Mouse (Mus musculus): ENCODE measurements around the gene Esyt2. TPM values are rescaled to one million over a fixed set of nuclear protein-coding genes. Genes with fewer than 3 reads are reported as not detected.

Esyt2 gene
- total RNA-seq, 2 experiments from 2014 or later = 56.8 to 62.1 TPM

GRCm38 (mm10) chr12:116407883-116408282 is 126.9 kb downstream of the Esyt2 start:
- DNase-seq (ENCODE audit: extremely low spot score in 1 of 2, low spot score in 2 of 2) = no peak
- intact Hi-C loops (cut with DNase I) = no loop called here

- DNase-seq (ENCODE audit: extremely low spot score in 1 of 2, low spot score in 2 of 2) = no peak
- intact Hi-C loops (cut with DNase I) = no loop called here
Measured at GRCm38 (mm10) chr12:116414941-116415340, 133.9 kb downstream of the Esyt2 start.

GRCm38 (mm10) chr12:116416514-116416913 is 135.5 kb downstream of the Esyt2 start:
- DNase-seq (ENCODE audit: extremely low spot score in 1 of 2, low spot score in 2 of 2) = no peak
- intact Hi-C loops (cut with DNase I) = no loop called here

- intact Hi-C loops (cut with DNase I) = no loop called here
- no peak for DNase-seq (ENCODE audit: extremely low spot score in 1 of 2, low spot score in 2 of 2)
Measured at GRCm38 (mm10) chr12:116421656-116422055, 140.7 kb downstream of the Esyt2 start.

GRCm38 (mm10) chr12:116425392-116425791 is 144.4 kb downstream of the Esyt2 start:
- no peak for DNase-seq (ENCODE audit: extremely low spot score in 1 of 2, low spot score in 2 of 2)
- intact Hi-C loops (cut with DNase I) = no loop called here

GRCm38 (mm10) chr12:116433742-116434141 is 152.7 kb downstream of the Esyt2 start:
- intact Hi-C loops (cut with DNase I) = no loop called here

GRCm38 (mm10) chr12:116435232-116435631 is 154.2 kb downstream of the Esyt2 start:
- DNase-seq (ENCODE audit: extremely low spot score in 1 of 2, low spot score in 2 of 2) = no peak
- intact Hi-C loops (cut with DNase I) = no loop called here

More at GRCm38 (mm10) chr12:116433742-116434141, 152.7 kb downstream of the Esyt2 start:
- no peak for DNase-seq (ENCODE audit: extremely low spot score in 1 of 2, low spot score in 2 of 2)

GRCm38 (mm10) chr12:116436125-116436524 is 155.1 kb downstream of the Esyt2 start:
- no peak for DNase-seq (ENCODE audit: extremely low spot score in 1 of 2, low spot score in 2 of 2)
- intact Hi-C loops (cut with DNase I) = no loop called here

- no peak for DNase-seq (ENCODE audit: extremely low spot score in 1 of 2, low spot score in 2 of 2)
- intact Hi-C loops (cut with DNase I) = no loop called here
Measured at GRCm38 (mm10) chr12:116438591-116438990, 157.6 kb downstream of the Esyt2 start.

Small RNAs within 50 kb of the gene (microRNA-seq; reads per million reads assigned to microRNA genes)
- gene Gm23190 = not detected

Other genes starting within 250 kb of the Esyt2 start
- gene Zfp386, start 233.5 kb upstream of the Esyt2 start, total RNA-seq (2021) = 10 to 100 TPM; 40.4 to 40.8 TPM
- 1 to 10 TPM; 2.0 to 2.3 TPM for gene Vipr2, start 203.5 kb upstream of the Esyt2 start, total RNA-seq (2021)
- 10 to 100 TPM; 12.9 to 14.3 TPM for gene Wdr60, start 18.2 kb upstream of the Esyt2 start, total RNA-seq (2021)
- gene Gm11027, start 5.8 kb upstream of the Esyt2 start, total RNA-seq (2021) = not detected
- gene Ncapg2, start 124.2 kb downstream of the Esyt2 start, total RNA-seq (2021) = 1 to 10 TPM; 7.4 to 8.8 TPM
- gene Ptprn2, start 204.5 kb downstream of the Esyt2 start, total RNA-seq (2021) = 100 to 1,000 TPM; 331 to 341 TPM

Data from left cerebral cortex, postnatal 10 days (tissue).